Mouse (Mus musculus) lung, adult 2 months (tissue): ENCODE results near the gene Itgb4.

Experiments used
- CTCF ChIP-seq: fragments of 200-500 bp; IDR thresholded peaks from 2 replicates; pipeline ENCODE4 v1.5.1; 2011; ENCODE audit warnings: mild to moderate bottlenecking, low read length, control low read depth; ENCODE audit not compliant: insufficient read depth
- POLR2A ChIP-seq: fragments of 200-500 bp; IDR thresholded peaks from 2 replicates; pipeline ENCODE4 v1.6.1; 2011; ENCODE audit warnings: low read depth, mild to moderate bottlenecking, control low read depth, low read length, borderline replicate concordance; ENCODE audit errors: extremely low read depth

GRCm38 (mm10) chr11:116029086-116029865 is 54.8 kb downstream of the Itgb4 start:
- TF ChIP-seq POLR2A: no peak
- no peak for TF ChIP-seq CTCF
